Mouse (Mus musculus) hindbrain, embryonic 14.5 days (tissue): ENCODE results near the gene Zfp451. TPM values are rescaled to one million over a fixed set of nuclear protein-coding genes. Genes with fewer than 3 reads are reported as not detected.

Source experiments
- ATAC-seq: fragments of 200-750 bp; cut with Nextera tagmentation; 2 replicates; pipeline ENCODE4 v1.8.0; 2017; ENCODE audit warnings: moderate number of reproducible peaks, mild to moderate bottlenecking, moderate TSS enrichment, moderate library complexity; ENCODE audit not compliant: low FRiP score
- DNase-seq: peaks from one replicate; pipeline ENCODE4 v3.0.0-alpha.2; 2015; ENCODE audit warnings: low spot score
- H3K27ac ChIP-seq: fragments of 300-500 bp; sonication (generic); 2 replicates; pipeline ENCODE4 v1.5.1; 2014; ENCODE audit warnings: mild to moderate bottlenecking, moderate library complexity
- H3K27me3 ChIP-seq: fragments of 300-500 bp; sonication (generic); 2 replicates; pipeline ENCODE4 v1.6.1; 2014; ENCODE audit warnings: mild to moderate bottlenecking, low read length, mixed read lengths; ENCODE audit not compliant: control insufficient read depth, insufficient read depth
- H3K36me3 ChIP-seq: fragments of 300-500 bp; sonication (generic); replicated peaks from 2 replicates; pipeline ENCODE4 v1.6.1; 2014; ENCODE audit not compliant: control insufficient read depth, insufficient read depth
- H3K4me1 ChIP-seq: fragments of 300-500 bp; sonication (generic); replicated peaks from 2 replicates; pipeline ENCODE4 v1.6.1; 2014; ENCODE audit warnings: antibody characterized with exemption, low read length, mixed read lengths; ENCODE audit not compliant: control insufficient read depth, insufficient read depth
- H3K4me2 ChIP-seq: fragments of 300-500 bp; sonication (generic); replicated peaks from 2 replicates; pipeline ENCODE4 v1.6.1; 2014; ENCODE audit warnings: mild to moderate bottlenecking, moderate library complexity
- H3K4me3 ChIP-seq: fragments of 300-500 bp; sonication (generic); replicated peaks from 2 replicates; pipeline ENCODE4 v1.5.1; 2014; ENCODE audit warnings: mild to moderate bottlenecking, low read length
- H3K9ac ChIP-seq: fragments of 300-500 bp; sonication (generic); 2 replicates; pipeline ENCODE4 v1.6.1; 2014
- H3K9me3 ChIP-seq: fragments of 300-500 bp; sonication (generic); 2 replicates; pipeline ENCODE4 v1.6.1; 2016; ENCODE audit warnings: low read length; ENCODE audit not compliant: control insufficient read depth
- WGBS: fragments of 180-500 bp; shearing (Covaris S2); extraction: QIAGEN DNeasy Blood & Tissue Kit; methylation state at CpG from one replicate; pipeline ENCODE4 v1.1.7; 2014; 5-methylcytosine and 5-hydroxymethylcytosine counted together
- polyA plus RNA-seq: library from polyadenylated mRNA; unstranded; fragments of >200 nt; fragmentation: Nextera tagmentation; extraction: Ambion mirVana; gene quantifications from 2 replicates; pipeline ENCODE4 v1.2.1, GENCODE M21; 2014

The Zfp451 gene
- polyA plus RNA-seq, 1 experiment from 2014 or later = 58.5 TPM

DNA sequence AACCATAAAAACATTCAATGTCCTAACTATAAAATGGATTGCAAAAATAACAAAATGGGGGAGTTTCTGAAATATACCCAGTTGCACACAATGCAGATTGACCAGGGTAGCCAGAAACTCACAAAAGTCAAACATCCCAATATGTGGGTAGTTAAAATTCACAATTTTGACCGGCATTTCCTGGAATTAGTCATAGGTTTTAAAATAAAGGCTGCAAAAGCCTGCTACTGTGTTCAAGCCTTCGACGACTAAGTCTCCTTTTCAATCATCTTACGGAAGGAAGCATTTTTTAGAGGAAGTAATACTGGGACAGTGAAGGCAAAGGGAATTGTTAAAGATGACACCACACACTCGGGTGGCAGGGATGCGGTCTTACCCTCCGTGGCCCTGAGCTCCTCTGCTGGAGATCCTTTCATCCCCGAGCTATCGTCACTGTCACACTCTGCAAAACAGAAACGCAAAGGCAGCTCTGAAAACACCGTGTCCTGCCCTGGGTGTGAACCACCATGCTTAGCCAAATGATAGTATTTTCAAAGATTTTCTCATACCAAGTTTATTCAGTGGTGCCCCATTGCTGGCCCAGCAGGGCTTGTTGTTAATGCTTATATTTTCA, 48.8 kb downstream of the Zfp451 start:
- Histone ChIP-seq H3K4me2 (no peak overlapping the region), H3K36me3 (peaks cover 65% of the 10 kb centered on the region), H3K27ac (no peak overlapping the region), H3K4me1 (no peaks in the 10 kb centered on the region), H3K4me3 (no peak overlapping the region), H3K9ac (no peak overlapping the region), H3K9me3 (no peaks in the 10 kb centered on the region), H3K27me3 (no peaks in the 10 kb centered on the region)
- no peak for DNase-seq
- WGBS = 87% methylated on average over 11 of the region's 11 CpGs
- no peak for ATAC-seq

DNA sequence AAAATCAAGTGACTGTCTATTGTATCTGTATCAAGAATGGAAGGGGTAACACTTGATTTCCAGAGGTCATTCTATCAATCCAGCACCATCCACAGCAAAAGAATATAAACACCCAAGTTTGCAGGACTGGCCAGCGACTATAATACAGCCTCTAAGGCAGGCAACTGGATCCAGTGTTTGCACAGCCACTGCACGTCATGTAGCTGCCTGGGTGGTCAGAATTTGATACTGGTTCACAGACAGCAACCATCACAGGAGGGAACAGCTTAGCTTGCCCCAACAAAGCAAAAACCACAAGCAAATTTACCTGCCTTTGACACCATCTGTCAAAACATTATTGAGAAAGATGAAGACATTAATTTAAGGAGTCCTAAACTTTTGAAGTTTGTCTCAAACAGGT, 50.6 kb downstream of the Zfp451 start:
- H3K27me3 ChIP-seq = no peaks in the 10 kb centered on the region
- no peak overlapping the region for H3K27ac ChIP-seq
- DNase-seq = no peak
- no peaks in the 10 kb centered on the region for H3K4me1 ChIP-seq
- WGBS = 78% methylated on average over 2 of the region's 2 CpGs
- H3K36me3 ChIP-seq = peaks cover 53% of the 10 kb centered on the region
- H3K4me3 ChIP-seq = no peak overlapping the region
- H3K9ac ChIP-seq = no peak overlapping the region
- ATAC-seq = no peak
- H3K9me3 ChIP-seq = no peaks in the 10 kb centered on the region
- H3K4me2 ChIP-seq = no peak overlapping the region

DNA sequence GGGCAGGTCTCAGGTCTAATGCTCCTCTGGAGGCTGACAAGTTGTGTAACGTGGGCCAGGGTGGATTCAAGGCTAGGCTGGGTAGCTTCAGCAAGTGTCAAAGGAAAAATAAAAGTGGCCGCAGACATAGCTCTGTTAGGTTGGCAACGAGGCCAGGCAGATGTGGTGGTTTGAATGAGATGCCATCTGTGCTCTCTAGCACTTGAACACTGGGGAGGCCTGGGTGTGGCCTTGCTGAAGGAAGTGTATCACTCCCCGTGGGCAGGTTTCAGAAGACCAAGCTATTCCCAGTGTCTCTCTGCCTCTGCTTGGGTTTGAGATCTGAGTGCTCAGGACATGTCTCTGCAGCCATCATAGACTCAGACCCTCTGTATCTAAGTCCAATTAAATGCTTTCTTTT, 55.9 kb downstream of the Zfp451 start:
- H3K36me3 ChIP-seq = peaks cover 20% of the 10 kb centered on the region
- no peak overlapping the region for H3K4me3 ChIP-seq
- no peak overlapping the region for H3K9ac ChIP-seq
- no peak overlapping the region for H3K27ac ChIP-seq
- no peaks in the 10 kb centered on the region for H3K9me3 ChIP-seq
- no peak for ATAC-seq
- no peak for DNase-seq
- 49% methylated on average over 4 of the region's 4 CpGs for WGBS
- peaks cover 12% of the 10 kb centered on the region; the same call in 1 of the 2 replicates for H3K4me1 ChIP-seq
- no peak overlapping the region for H3K4me2 ChIP-seq
- H3K27me3 ChIP-seq = peaks cover 4% of the 10 kb centered on the region; the same call in 1 of the 2 replicates

DNA sequence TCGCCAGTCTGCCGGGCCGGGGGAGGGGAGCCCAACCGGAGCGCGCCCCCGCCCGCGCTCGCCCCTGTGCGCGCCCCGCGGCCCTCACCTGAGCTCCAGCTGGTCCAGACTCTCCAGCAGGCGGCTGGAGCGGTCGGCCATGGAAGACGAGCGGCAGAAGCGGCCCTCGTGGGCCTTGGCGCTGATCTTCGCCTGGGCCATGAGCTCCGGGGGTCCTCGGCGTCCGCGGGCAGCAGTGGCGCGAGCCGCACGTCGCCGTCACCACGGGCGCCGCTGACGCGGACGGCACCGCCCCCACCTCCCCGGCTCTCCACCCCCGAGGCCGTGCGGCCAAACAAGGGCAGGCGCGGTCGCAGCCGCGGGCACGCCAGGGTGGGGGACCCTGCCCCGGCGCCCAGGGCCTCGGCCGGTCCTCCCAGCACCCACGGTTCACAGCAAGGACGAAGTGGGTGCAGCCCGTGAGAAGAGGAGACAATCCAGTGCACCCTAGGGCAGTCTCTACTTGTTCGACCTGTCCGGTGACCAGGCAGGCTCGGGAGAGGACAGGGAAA, 56.8 kb downstream of the Zfp451 start, which contains the start of gene Bag2:
Bag2 (minus strand) TSS at position 305 of the 551 bp plus-strand sequence.
- ATAC-seq (peak; percentile 89), DNase-seq (peak; percentile 45)
- Histone ChIP-seq H3K4me2 (peak within 1 kb of the TSS; percentile 98), H3K4me1 (peaks cover 12% of the 10 kb centered on the region; the same call in 1 of the 2 replicates), H3K9me3 (no peaks in the 10 kb centered on the region), H3K9ac (peak within 1 kb of the TSS; percentile 77), H3K27me3 (peaks cover 4% of the 10 kb centered on the region; the same call in 1 of the 2 replicates), H3K27ac (peak within 1 kb of the TSS; percentile 51; the same call in 1 of the 2 replicates), H3K4me3 (peak within 1 kb of the TSS; percentile 73), H3K36me3 (peaks cover 20% of the 10 kb centered on the region)
- WGBS = under 1% methylated on average over 52 of the region's 61 CpGs

DNA sequence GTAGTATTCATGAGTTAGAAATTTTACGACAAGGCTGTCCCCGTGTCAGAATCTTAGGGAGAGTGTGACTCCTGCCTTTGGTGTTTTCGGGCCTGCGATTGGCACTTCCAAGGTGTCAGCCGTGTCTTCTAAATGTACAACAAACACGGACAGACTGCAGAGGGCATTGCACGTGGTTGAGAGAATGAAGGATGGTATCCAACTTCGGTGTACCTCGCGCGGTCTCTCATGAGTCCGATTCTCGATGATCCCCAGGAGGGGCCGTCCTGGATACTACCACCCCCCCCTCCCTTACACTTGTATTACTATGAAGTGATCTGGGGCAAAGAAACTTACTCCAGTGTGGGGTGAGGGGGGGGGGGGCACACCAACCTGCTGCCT, 57.4 kb downstream of the Zfp451 start:
- Histone ChIP-seq H3K9ac (peak overlapping the region; percentile 77), H3K27ac (no peak overlapping the region), H3K4me2 (peak overlapping the region; percentile 98), H3K9me3 (no peaks in the 10 kb centered on the region), H3K27me3 (peaks cover 4% of the 10 kb centered on the region; the same call in 1 of the 2 replicates), H3K4me3 (peak overlapping the region; percentile 73), H3K36me3 (peaks cover 16% of the 10 kb centered on the region), H3K4me1 (peaks cover 12% of the 10 kb centered on the region; the same call in 1 of the 2 replicates)
- 6% methylated on average over 14 of the region's 14 CpGs for WGBS
- DNase-seq = no peak
- peak; percentile 51 for ATAC-seq

DNA sequence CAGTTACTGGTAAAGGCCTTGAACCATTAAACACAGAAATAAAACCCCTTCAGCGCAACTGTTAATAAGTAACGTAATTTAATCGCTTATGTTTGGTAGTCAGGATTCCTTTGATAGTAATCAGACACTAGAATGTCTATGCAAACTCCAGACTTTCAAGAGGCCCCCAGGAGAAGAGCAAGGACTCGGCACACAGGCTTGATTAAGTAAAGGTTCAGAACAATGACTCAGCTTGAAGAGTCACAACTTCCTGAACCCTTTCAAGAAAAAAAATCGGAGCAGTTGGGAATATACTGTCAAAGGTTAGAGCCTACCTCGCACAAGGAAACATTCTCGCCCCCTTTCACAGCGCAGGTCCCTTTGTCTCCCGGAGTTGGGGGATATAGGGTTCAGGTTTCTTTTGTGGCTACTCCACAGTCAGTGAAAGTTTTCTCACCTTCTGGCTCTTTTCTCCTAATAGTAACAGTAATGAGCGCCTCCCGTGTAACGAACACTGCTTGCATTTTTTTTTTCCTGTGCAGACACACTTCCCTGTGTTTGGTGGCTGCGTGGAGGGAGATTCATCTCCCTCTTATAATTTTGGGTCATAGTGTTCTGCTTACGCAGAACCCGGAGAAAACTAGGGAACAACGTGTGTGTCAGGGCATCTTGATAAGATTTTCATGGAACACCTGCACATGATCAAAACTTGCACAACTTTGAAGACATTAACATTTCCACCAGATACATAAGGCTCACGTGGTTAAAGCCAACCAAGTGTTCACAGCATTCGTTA, 58.0 kb downstream of the Zfp451 start:
- WGBS = 35% methylated on average over 18 of the region's 18 CpGs
- H3K27ac ChIP-seq = no peak overlapping the region
- H3K36me3 ChIP-seq = peaks cover 11% of the 10 kb centered on the region
- DNase-seq (no peak), ATAC-seq (no peak)
- H3K9ac ChIP-seq = peak overlapping the region; percentile 77; the same call in 1 of the 2 replicates
- H3K4me3 ChIP-seq = peak overlapping the region; percentile 73
- H3K9me3 ChIP-seq = no peaks in the 10 kb centered on the region
- peak overlapping the region; percentile 98 for H3K4me2 ChIP-seq
- peaks cover 12% of the 10 kb centered on the region; the same call in 1 of the 2 replicates for H3K4me1 ChIP-seq
- peaks cover 4% of the 10 kb centered on the region; the same call in 1 of the 2 replicates for H3K27me3 ChIP-seq

DNA sequence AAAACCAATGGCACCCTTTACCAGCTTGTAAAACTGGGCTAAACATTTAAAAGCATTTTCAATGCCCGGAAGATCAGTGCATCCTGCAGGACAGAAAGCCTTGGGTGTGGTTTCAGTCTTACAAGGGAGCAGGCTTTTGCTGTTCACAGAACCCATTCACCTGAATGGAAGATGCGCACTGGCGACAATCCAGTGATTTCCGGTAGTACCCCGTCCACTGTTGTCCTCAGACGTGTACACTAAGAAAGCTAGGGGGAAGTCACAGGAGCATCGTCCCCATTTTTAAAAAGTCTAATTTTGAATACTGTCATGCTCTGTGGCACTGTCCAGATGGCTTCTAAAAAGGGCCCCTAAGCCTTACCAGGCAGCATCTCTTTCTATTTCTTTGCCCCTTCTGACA, 58.6 kb downstream of the Zfp451 start:
- no peak for DNase-seq
- H3K4me2 ChIP-seq = no peak overlapping the region

DNA sequence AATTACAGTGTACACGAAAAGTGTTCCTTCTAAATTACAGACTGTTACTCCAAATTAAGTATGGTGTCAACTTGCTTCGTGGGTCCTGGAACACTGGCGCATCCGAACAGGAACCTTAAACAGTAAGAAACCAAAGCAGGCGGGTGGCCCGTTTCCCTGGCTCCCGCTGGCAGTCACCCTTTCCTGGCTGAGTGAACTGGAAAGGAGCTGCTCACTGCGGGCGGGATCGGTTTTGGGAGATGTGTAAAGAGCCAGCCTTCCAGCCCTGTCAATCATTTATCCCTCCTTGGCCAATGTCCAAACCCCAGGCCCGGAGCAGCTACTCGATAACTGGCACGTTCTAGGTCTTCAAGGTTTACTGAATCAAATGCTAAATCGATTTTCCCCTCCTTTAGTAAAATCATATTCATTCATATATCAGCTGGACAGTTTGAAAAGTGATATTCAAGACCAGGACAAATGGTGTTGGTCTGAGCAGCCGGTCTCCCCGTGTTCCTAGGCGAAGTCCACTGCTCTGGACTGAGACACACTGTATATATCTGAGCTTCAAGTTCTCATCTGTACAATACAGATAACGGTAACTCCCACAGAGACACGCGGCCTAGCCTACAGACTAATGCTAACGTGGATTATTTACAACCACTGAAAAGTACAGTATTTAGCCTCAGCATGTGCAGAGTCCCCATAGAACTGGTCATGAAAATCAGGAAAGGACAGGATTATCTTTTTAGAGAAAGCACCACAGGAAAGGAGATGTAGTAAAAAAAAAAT, 59.2 kb downstream of the Zfp451 start:
- DNase-seq = no peak
- WGBS = 80% methylated on average over 21 of the region's 21 CpGs
- no peak overlapping the region for H3K4me2 ChIP-seq
- no peaks in the 10 kb centered on the region for H3K36me3 ChIP-seq
- ATAC-seq = no peak
- no peaks in the 10 kb centered on the region for H3K9me3 ChIP-seq
- peaks cover 12% of the 10 kb centered on the region; the same call in 1 of the 2 replicates for H3K4me1 ChIP-seq
- H3K27ac ChIP-seq = no peak overlapping the region
- no peak overlapping the region for H3K9ac ChIP-seq
- no peak overlapping the region for H3K4me3 ChIP-seq
- H3K27me3 ChIP-seq = peaks cover 4% of the 10 kb centered on the region; the same call in 1 of the 2 replicates

More for the DNA sequence above, 58.6 kb downstream of the Zfp451 start:
- Histone ChIP-seq H3K9me3 (no peaks in the 10 kb centered on the region), H3K4me1 (peaks cover 12% of the 10 kb centered on the region; the same call in 1 of the 2 replicates), H3K9ac (no peak overlapping the region; the same call in 1 of the 2 replicates), H3K27ac (no peak overlapping the region), H3K27me3 (peaks cover 4% of the 10 kb centered on the region; the same call in 1 of the 2 replicates), H3K4me3 (no peak overlapping the region), H3K36me3 (peaks cover 6% of the 10 kb centered on the region)
- no peak for ATAC-seq
- 87% methylated on average over 7 of the region's 7 CpGs for WGBS
